Mouse (Mus musculus) forebrain, embryonic 14.5 days (tissue): ENCODE measurements around the gene Gbp2b. TPM values are rescaled to one million over a fixed set of nuclear protein-coding genes. Genes with fewer than 3 reads are reported as not detected.

Experiments used
- ATAC-seq: fragments of 200-750 bp; cut with Nextera tagmentation; 2 replicates; pipeline ENCODE4 v1.8.0; 2017; ENCODE audit warnings: mild to moderate bottlenecking, moderate library complexity
- DNase-seq: peaks from one replicate; pipeline ENCODE4 v3.0.0-alpha.2; 2015; ENCODE audit warnings: low spot score
- H3K27ac ChIP-seq: fragments of 300-500 bp; sonication (generic); 2 replicates; pipeline ENCODE4 v1.5.1; 2014; ENCODE audit warnings: low read depth, mild to moderate bottlenecking, control low read depth, low read length, moderate library complexity
- H3K27me3 ChIP-seq: fragments of 300-500 bp; sonication (generic); replicated peaks from 2 replicates; pipeline ENCODE4 v1.6.1; 2014; ENCODE audit warnings: low read length, control low read depth, mixed read lengths; ENCODE audit not compliant: control insufficient read depth, insufficient read depth
- H3K36me3 ChIP-seq: fragments of 300-500 bp; sonication (generic); 2 replicates; pipeline ENCODE4 v1.6.1; 2014; ENCODE audit warnings: low read length, control low read depth; ENCODE audit not compliant: control insufficient read depth, insufficient read depth
- H3K4me1 ChIP-seq: fragments of 300-500 bp; sonication (generic); 2 replicates; pipeline ENCODE4 v1.6.1; 2014; ENCODE audit warnings: antibody characterized with exemption, low read length, control low read depth; ENCODE audit not compliant: control insufficient read depth, insufficient read depth
- H3K4me2 ChIP-seq: fragments of 300-500 bp; sonication (generic); 2 replicates; pipeline ENCODE4 v1.6.1; 2014; ENCODE audit warnings: mild to moderate bottlenecking, control low read depth, low read length
- H3K4me3 ChIP-seq: fragments of 300-500 bp; sonication (generic); 2 replicates; pipeline ENCODE4 v1.5.1; 2014; ENCODE audit warnings: low read depth, low read length, control low read depth
- H3K9ac ChIP-seq: fragments of 300-500 bp; sonication (generic); 2 replicates; pipeline ENCODE4 v1.6.1; 2014; ENCODE audit warnings: mild to moderate bottlenecking, low read length, control low read depth, moderate library complexity
- H3K9me3 ChIP-seq: fragments of 300-500 bp; sonication (generic); replicated peaks from 2 replicates; pipeline ENCODE4 v1.6.1; 2016; ENCODE audit warnings: low read length, control low read depth, mixed read lengths; ENCODE audit not compliant: control insufficient read depth
- WGBS: fragments of 180-500 bp; shearing (Covaris S2); extraction: QIAGEN DNeasy Blood & Tissue Kit; methylation state at CpG from one replicate; pipeline ENCODE4 v1.1.7; 2014; 5-methylcytosine and 5-hydroxymethylcytosine counted together
- polyA plus RNA-seq: library from polyadenylated mRNA; unstranded; fragments of >200 nt; fragmentation: Nextera tagmentation; extraction: Ambion mirVana; gene quantifications from 2 replicates; pipeline ENCODE4 v1.2.1, GENCODE M21; 2014

The Gbp2b gene
- not detected in 2 replicates for polyA plus RNA-seq

DNA sequence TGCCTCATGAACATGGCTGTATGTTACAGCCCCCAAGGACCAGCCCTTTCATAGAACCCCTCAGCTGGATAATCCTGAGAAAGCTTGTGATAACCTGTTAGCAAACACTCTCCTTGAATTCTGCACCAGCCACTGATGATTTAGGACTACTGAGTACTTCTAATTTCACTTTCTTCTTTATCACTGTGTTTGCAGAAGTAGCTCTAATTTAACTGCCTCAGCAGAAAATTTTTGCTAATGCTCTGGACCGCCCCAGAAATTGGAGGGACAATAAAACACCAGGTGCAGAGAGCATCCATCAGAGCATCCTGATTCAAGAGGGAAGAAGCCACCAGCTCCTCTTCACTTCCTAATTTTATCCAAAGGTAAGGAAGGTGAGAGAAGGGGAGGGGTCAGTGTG, at the start of gene Gbp2b:
Gene Gbp2b, plus strand, starts transcription at position 301 of the 400 bp plus-strand sequence.
- ATAC-seq = no peak
- no peak within 1 kb of the TSS for H3K9ac ChIP-seq
- H3K4me1 ChIP-seq = no peaks in the 10 kb centered on the region
- no peak within 1 kb of the TSS for H3K4me3 ChIP-seq
- no peaks in the 10 kb centered on the region for H3K27me3 ChIP-seq
- no peaks in the 10 kb centered on the region for H3K9me3 ChIP-seq
- no peak for DNase-seq
- no peaks in the 10 kb centered on the region for H3K36me3 ChIP-seq
- H3K4me2 ChIP-seq = no peak within 1 kb of the TSS
- no peak within 1 kb of the TSS for H3K27ac ChIP-seq
- 81% methylated on average over 1 of the region's 1 CpGs for WGBS

DNA sequence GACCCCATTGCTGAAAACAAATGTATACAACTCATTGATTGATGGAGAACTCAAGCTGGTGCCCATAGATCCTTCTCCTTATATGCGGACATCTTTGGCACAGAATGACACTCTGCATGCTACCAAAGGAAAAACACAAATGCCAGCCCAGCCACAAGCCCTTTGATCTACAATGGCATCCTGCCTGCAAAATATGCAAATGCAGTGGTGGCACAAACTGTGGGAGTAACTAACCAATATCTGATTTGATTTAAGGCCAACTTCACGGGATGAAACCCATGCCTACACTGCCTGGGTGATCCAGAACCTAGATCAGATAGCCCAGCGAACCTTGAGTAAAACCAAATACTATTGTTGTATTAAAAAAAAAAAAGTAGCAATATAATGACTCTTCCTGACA, 48.0 kb upstream of the Gbp2b start:
- no peak overlapping the region for H3K9ac ChIP-seq
- no peaks in the 10 kb centered on the region for H3K9me3 ChIP-seq
- no peak overlapping the region for H3K4me2 ChIP-seq
- ATAC-seq = no peak
- WGBS = 59% methylated on average over 3 of the region's 3 CpGs
- H3K4me3 ChIP-seq = no peak overlapping the region
- peak; percentile 34 for DNase-seq
- no peaks in the 10 kb centered on the region for H3K27me3 ChIP-seq
- no peak overlapping the region for H3K27ac ChIP-seq
- no peaks in the 10 kb centered on the region for H3K36me3 ChIP-seq
- H3K4me1 ChIP-seq = no peaks in the 10 kb centered on the region

DNA sequence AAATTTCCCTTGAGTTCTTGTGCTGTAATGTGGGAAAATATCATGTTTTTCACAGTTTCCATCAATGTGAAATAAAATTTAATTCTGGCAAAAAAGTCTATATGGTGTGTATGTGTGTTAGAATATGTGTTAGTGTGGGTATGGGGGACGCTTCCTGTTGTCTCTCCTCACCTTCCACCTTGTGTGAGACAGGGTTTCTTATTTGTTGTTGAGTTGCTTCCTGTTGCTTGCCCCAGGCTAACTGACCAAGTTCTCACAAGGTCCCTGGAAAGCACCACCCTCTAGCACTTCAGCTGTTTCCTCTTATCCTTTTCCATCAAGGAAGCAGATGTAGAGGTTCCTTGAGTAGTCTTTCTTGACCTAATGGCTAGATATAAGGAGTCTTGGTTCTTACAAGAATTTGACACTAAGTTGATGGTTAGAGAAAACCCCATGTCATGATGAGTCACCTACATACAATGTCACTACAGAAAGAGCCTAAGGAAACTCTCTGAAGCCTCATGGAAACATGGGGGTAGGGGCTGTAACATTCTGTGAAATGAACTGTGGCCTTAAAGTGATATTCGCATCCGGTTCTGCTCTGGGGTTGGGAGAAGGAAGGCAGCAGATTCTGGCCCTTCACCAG, 44.5 kb upstream of the Gbp2b start:
- ATAC-seq (no peak), DNase-seq (no peak)
- H3K9me3 ChIP-seq = no peaks in the 10 kb centered on the region
- no peaks in the 10 kb centered on the region for H3K4me1 ChIP-seq
- H3K4me3 ChIP-seq = no peak overlapping the region
- H3K27ac ChIP-seq = no peak overlapping the region
- no peaks in the 10 kb centered on the region for H3K27me3 ChIP-seq
- no peak overlapping the region for H3K9ac ChIP-seq
- 85% methylated on average over 3 of the region's 3 CpGs for WGBS
- no peak overlapping the region for H3K4me2 ChIP-seq
- no peaks in the 10 kb centered on the region for H3K36me3 ChIP-seq

DNA sequence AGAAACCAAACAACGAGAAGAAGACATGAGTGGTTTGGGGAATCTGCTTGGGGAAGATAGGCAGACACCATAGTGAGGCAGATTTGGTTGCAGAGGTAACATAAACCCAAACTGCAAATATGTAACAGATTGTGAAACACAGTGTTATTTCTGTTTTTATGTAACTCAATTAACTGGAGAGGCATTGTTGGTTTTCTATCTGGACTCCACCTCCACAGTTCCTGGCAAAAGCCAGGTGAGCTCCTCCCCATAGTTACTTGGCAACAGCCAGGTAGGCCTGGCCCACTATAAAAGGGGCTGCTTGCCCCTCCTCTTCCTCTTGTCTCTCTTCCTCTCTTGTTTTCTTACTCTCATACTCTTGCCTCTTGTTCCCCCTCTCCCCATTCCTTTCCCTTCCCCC, 40.0 kb upstream of the Gbp2b start:
- no peaks in the 10 kb centered on the region for H3K36me3 ChIP-seq
- ATAC-seq = no peak
- H3K9ac ChIP-seq = no peak overlapping the region
- no peak overlapping the region for H3K4me3 ChIP-seq
- H3K9me3 ChIP-seq = no peaks in the 10 kb centered on the region
- 68% methylated on average over 1 of the region's 1 CpGs for WGBS
- no peak for DNase-seq
- H3K27ac ChIP-seq = no peak overlapping the region
- no peak overlapping the region for H3K4me2 ChIP-seq
- H3K4me1 ChIP-seq = no peaks in the 10 kb centered on the region
- no peaks in the 10 kb centered on the region for H3K27me3 ChIP-seq

DNA sequence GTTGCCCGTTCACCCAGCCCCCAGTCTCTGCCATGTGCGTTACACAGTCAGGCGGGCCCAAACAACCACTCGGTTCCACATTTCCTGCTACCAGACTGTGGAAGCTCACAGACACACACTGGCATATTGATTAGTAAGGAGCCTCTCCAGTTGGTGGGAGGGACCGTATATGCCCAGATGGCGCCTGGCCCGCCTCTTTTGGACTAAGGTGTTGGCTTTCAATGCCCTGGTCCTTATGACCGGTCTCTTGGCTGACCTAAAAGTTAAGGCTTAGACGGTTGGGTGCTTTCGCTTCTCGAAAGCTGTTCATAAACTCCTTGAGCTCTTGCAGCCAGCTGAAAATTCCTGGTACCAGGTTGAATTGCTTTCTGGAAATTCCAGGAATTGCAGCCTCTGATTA, 39.0 kb upstream of the Gbp2b start:
- no peaks in the 10 kb centered on the region for H3K9me3 ChIP-seq
- DNase-seq = no peak
- H3K27me3 ChIP-seq = no peaks in the 10 kb centered on the region
- H3K36me3 ChIP-seq = no peaks in the 10 kb centered on the region
- 89% methylated on average over 11 of the region's 11 CpGs for WGBS
- no peak overlapping the region for H3K4me2 ChIP-seq
- no peaks in the 10 kb centered on the region; the same call in 1 of the 2 replicates for H3K4me1 ChIP-seq
- ATAC-seq = no peak
- no peak overlapping the region for H3K9ac ChIP-seq
- no peak overlapping the region for H3K4me3 ChIP-seq
- no peak overlapping the region for H3K27ac ChIP-seq

DNA sequence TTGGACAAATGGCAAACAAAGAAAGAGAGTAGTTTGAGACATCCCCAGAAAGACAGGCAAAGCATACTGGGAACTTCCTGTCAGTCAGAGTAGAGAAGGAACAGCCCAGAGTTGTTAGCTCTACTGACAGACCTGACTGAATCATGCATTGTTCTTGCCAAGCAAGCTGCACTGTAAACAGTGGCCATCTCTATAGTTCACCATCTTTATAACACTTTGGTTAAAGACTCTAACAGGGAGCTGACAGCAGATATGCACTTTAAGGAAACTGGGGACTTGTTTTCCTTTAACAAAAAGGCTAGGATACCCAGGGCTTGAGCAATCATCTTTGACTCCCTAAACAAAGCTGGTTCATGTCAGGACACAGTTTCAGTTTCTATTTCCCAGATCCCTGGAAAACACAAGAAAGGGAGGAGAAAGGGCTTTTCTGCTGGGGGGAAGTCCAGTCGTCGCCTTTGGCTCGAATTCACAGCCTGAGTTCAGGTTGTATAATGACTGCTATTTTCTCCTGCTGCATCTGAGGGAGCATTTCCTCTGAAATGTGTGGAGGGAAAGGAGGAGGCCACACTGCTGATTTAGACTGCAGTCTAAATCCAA, 34.9 kb upstream of the Gbp2b start, which contains the start of gene Gbp3:
Gene Gbp3, plus strand, starts transcription at position 395 of the 597 bp plus-strand sequence.
- H3K4me2 ChIP-seq = peak within 1 kb of the TSS; percentile 42
- H3K9ac ChIP-seq = peak within 1 kb of the TSS; percentile 29; the same call in 1 of the 2 replicates
- peak within 1 kb of the TSS; percentile 16; the same call in 1 of the 2 replicates for H3K4me3 ChIP-seq
- DNase-seq = no peak
- ATAC-seq = no peak
- H3K9me3 ChIP-seq = no peaks in the 10 kb centered on the region
- H3K27me3 ChIP-seq = no peaks in the 10 kb centered on the region
- H3K27ac ChIP-seq = no peak within 1 kb of the TSS
- H3K4me1 ChIP-seq = no peaks in the 10 kb centered on the region; the same call in 1 of the 2 replicates
- H3K36me3 ChIP-seq = no peaks in the 10 kb centered on the region
- 26% methylated on average over 3 of the region's 3 CpGs for WGBS

DNA sequence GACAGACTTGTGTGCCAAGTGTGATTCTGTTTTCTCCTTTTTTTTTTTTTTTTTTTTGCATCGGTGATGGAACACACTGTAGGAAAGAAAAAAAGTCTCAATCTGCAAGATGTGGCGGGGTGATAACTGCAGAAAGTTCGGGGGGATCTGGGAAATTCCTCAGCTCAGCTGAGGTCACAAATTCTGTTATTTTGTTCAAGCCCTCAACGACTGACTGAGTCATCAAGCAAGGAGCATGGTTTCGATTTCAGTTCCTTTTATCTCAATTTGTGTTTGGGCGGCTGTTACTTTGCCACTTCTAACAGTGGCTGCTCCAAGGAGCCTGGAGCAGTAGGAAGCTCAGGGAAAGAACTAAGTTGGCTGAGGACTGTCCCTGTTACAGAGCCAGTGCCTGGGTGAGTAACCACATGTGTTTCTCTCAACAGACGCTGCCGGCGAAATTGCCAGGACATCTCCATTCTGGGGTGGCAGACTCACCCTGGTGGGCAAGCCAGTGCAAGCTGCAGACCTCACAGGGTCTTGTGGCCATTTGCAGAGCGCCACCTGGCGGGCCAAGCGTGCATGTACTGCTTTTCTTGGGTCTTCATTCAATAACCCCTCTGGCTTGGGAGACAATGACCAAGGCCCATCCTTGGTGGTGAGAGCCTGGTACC, 34.2 kb upstream of the Gbp2b start:
- H3K4me2 ChIP-seq = peak overlapping the region; percentile 42
- ATAC-seq (peak; percentile 88), DNase-seq (peak; percentile 84)
- no peaks in the 10 kb centered on the region for H3K36me3 ChIP-seq
- no peaks in the 10 kb centered on the region for H3K9me3 ChIP-seq
- no peaks in the 10 kb centered on the region for H3K27me3 ChIP-seq
- no peaks in the 10 kb centered on the region; the same call in 1 of the 2 replicates for H3K4me1 ChIP-seq
- no peak overlapping the region for H3K27ac ChIP-seq
- peak overlapping the region; percentile 16; the same call in 1 of the 2 replicates for H3K4me3 ChIP-seq
- peak overlapping the region; percentile 29; the same call in 1 of the 2 replicates for H3K9ac ChIP-seq
- 22% methylated on average over 12 of the region's 12 CpGs for WGBS

DNA sequence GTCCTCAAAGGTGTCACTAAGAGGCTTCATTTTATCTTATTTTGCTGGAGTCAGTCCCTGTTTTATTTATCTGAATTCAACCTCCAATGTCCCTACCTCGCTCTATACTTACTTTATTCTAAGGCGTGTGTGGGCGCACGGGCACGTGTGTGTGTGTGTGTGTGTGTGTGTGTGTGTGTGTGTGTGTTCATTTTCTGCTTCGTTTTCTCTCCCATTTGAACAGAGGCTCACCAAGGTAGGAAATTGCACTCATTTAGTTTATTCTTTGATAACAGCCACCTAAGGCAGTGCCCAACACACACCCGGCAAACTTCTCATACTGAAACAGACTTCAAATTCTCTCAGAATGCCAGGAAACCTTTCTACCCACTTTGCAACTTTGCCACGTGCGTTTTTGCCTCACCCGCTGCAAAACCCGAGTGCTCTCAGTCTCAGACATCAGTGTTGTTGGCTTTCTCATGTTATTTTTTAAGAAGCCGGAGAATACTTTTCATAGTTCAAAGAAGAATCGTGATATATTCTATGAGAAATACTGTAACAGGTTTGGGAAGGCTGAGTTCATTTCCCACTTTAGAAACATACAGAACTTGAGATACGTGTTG, 33.5 kb upstream of the Gbp2b start:
- H3K4me3 ChIP-seq = no peak overlapping the region
- ATAC-seq = no peak
- H3K9ac ChIP-seq = no peak overlapping the region

More for the DNA sequence above, 33.5 kb upstream of the Gbp2b start:
- H3K9me3 ChIP-seq = no peaks in the 10 kb centered on the region
- no peak overlapping the region for H3K27ac ChIP-seq
- H3K36me3 ChIP-seq = no peaks in the 10 kb centered on the region
- DNase-seq = no peak
- H3K4me2 ChIP-seq = no peak overlapping the region
- H3K27me3 ChIP-seq = no peaks in the 10 kb centered on the region
- WGBS = 90% methylated on average over 14 of the region's 14 CpGs
- no peaks in the 10 kb centered on the region; the same call in 1 of the 2 replicates for H3K4me1 ChIP-seq
